Mouse (Mus musculus): ENCODE measurements at regions not wholly inside any gene's neighbourhood (a gene's known extent, or its start where the extent isn't known, plus 50 kb on each side); places are given as distances from the start of the nearest gene placed in this dataset.

GRCm38 (mm10) chr1:120814441-120814840, 212.2 kb downstream of the En1 start:
- TF ChIP-seq CTCF (IDR thresholded peaks at IDR 0.05; ENCODE audit: control insufficient read depth, insufficient read depth, low read length): no peak
- TF ChIP-seq POLR2A (IDR thresholded peaks at IDR 0.05; ENCODE audit: borderline replicate concordance, control insufficient read depth, low read depth, low read length): no peak
- Histone ChIP-seq H3K4me3 (replicated peaks; ENCODE audit: control insufficient read depth, low read depth, low read length) (no peak overlapping the region), H3K4me1 (ENCODE audit: control insufficient read depth, insufficient read depth, low read length) (no peaks in the 10 kb centered on the region), H3K27ac (ENCODE audit: control insufficient read depth, insufficient read depth, low read depth, low read length, poor library complexity) (no peak overlapping the region)
- WGBS: 73% methylated on average over 4 of the region's 4 CpGs

GRCm38 (mm10) chr1:120816237-120816820, 214.1 kb downstream of the En1 start:
- H3K4me3 ChIP-seq (replicated peaks; ENCODE audit: control insufficient read depth, low read depth, low read length): no peak overlapping the region
- H3K27ac ChIP-seq (ENCODE audit: control insufficient read depth, insufficient read depth, low read depth, low read length, poor library complexity): no peak overlapping the region
- no peak for TF ChIP-seq CTCF (IDR thresholded peaks at IDR 0.05; ENCODE audit: control insufficient read depth, insufficient read depth, low read length)
- WGBS: 70% methylated on average over 5 of the region's 5 CpGs
- no peaks in the 10 kb centered on the region for H3K4me1 ChIP-seq (ENCODE audit: control insufficient read depth, insufficient read depth, low read length)

- Histone ChIP-seq H3K4me1 (ENCODE audit: control insufficient read depth, insufficient read depth, low read length) (no peaks in the 10 kb centered on the region), H3K4me3 (replicated peaks; ENCODE audit: control insufficient read depth, low read depth, low read length) (no peak overlapping the region), H3K27ac (ENCODE audit: control insufficient read depth, insufficient read depth, low read depth, low read length, poor library complexity) (no peak overlapping the region)
- 30% methylated on average over 1 of the region's 1 CpGs for WGBS
- TF ChIP-seq CTCF (IDR thresholded peaks at IDR 0.05; ENCODE audit: control insufficient read depth, insufficient read depth, low read length) (no peak), POLR2A (IDR thresholded peaks at IDR 0.05; ENCODE audit: borderline replicate concordance, control insufficient read depth, low read depth, low read length) (no peak)
These were observed 215.3 kb downstream of the En1 start for GRCm38 (mm10) chr1:120817563-120817962.

- no peak overlapping the region for H3K27ac ChIP-seq (ENCODE audit: control insufficient read depth, insufficient read depth, low read depth, low read length, poor library complexity)
- H3K4me3 ChIP-seq (replicated peaks; ENCODE audit: control insufficient read depth, low read depth, low read length): no peak overlapping the region
- no peak for TF ChIP-seq CTCF (IDR thresholded peaks at IDR 0.05; ENCODE audit: control insufficient read depth, insufficient read depth, low read length)
- TF ChIP-seq POLR2A (IDR thresholded peaks at IDR 0.05; ENCODE audit: borderline replicate concordance, control insufficient read depth, low read depth, low read length): no peak
- WGBS: 55% methylated on average over 1 of the region's 1 CpGs
- no peaks in the 10 kb centered on the region for H3K4me1 ChIP-seq (ENCODE audit: control insufficient read depth, insufficient read depth, low read length)
These were observed 229.8 kb downstream of the En1 start for GRCm38 (mm10) chr1:120831975-120832374.

- 63% methylated on average over 7 of the region's 7 CpGs for WGBS
- TF ChIP-seq POLR2A (IDR thresholded peaks at IDR 0.05; ENCODE audit: borderline replicate concordance, control insufficient read depth, low read depth, low read length) (no peak), CTCF (IDR thresholded peaks at IDR 0.05; ENCODE audit: control insufficient read depth, insufficient read depth, low read length) (no peak)
- no peak overlapping the region for H3K27ac ChIP-seq (ENCODE audit: control insufficient read depth, insufficient read depth, low read depth, low read length, poor library complexity)
- no peaks in the 10 kb centered on the region for H3K4me1 ChIP-seq (ENCODE audit: control insufficient read depth, insufficient read depth, low read length)
- H3K4me3 ChIP-seq (replicated peaks; ENCODE audit: control insufficient read depth, low read depth, low read length): no peak overlapping the region
These were observed 240.4 kb downstream of the En1 start for GRCm38 (mm10) chr1:120842596-120842995.

GRCm38 (mm10) chr1:120846146-120846545, 243.9 kb downstream of the En1 start:
- no peaks in the 10 kb centered on the region for H3K4me1 ChIP-seq (ENCODE audit: control insufficient read depth, insufficient read depth, low read length)
- WGBS: 35% methylated on average over 2 of the region's 2 CpGs
- no peak overlapping the region for H3K4me3 ChIP-seq (replicated peaks; ENCODE audit: control insufficient read depth, low read depth, low read length)
- no peak overlapping the region for H3K27ac ChIP-seq (ENCODE audit: control insufficient read depth, insufficient read depth, low read depth, low read length, poor library complexity)
- TF ChIP-seq CTCF (IDR thresholded peaks at IDR 0.05; ENCODE audit: control insufficient read depth, insufficient read depth, low read length) (no peak), POLR2A (IDR thresholded peaks at IDR 0.05; ENCODE audit: borderline replicate concordance, control insufficient read depth, low read depth, low read length) (no peak)

GRCm38 (mm10) chr1:120851860-120852503, 249.8 kb downstream of the En1 start:
- 69% methylated on average over 6 of the region's 6 CpGs for WGBS
- Histone ChIP-seq H3K4me3 (replicated peaks; ENCODE audit: control insufficient read depth, low read depth, low read length) (no peak overlapping the region), H3K27ac (ENCODE audit: control insufficient read depth, insufficient read depth, low read depth, low read length, poor library complexity) (no peak overlapping the region), H3K4me1 (ENCODE audit: control insufficient read depth, insufficient read depth, low read length) (no peaks in the 10 kb centered on the region)
- TF ChIP-seq POLR2A (IDR thresholded peaks at IDR 0.05; ENCODE audit: borderline replicate concordance, control insufficient read depth, low read depth, low read length) (no peak), CTCF (IDR thresholded peaks at IDR 0.05; ENCODE audit: control insufficient read depth, insufficient read depth, low read length) (no peak)

- 66% methylated on average over 5 of the region's 5 CpGs for WGBS
These were observed 255.3 kb downstream of the En1 start for GRCm38 (mm10) chr1:120857566-120857965.

More at GRCm38 (mm10) chr1:120857566-120857965, 255.3 kb downstream of the En1 start:
- TF ChIP-seq CTCF (IDR thresholded peaks at IDR 0.05; ENCODE audit: control insufficient read depth, insufficient read depth, low read length): no peak
- TF ChIP-seq POLR2A (IDR thresholded peaks at IDR 0.05; ENCODE audit: borderline replicate concordance, control insufficient read depth, low read depth, low read length): no peak
- H3K27ac ChIP-seq (ENCODE audit: control insufficient read depth, insufficient read depth, low read depth, low read length, poor library complexity): no peak overlapping the region
- H3K4me3 ChIP-seq (replicated peaks; ENCODE audit: control insufficient read depth, low read depth, low read length): no peak overlapping the region
- H3K4me1 ChIP-seq (ENCODE audit: control insufficient read depth, insufficient read depth, low read length): no peaks in the 10 kb centered on the region

Measured in bone marrow, adult 2 months (tissue).